Mouse (Mus musculus) liver, adult 2 months (tissue): ENCODE measurements at regions not wholly inside any gene's neighbourhood (a gene's known extent, or its start where the extent isn't known, plus 50 kb on each side); places are given as distances from the start of the nearest gene placed in this dataset.

ENCODE experiments used
- CTCF ChIP-seq: fragments of 200-500 bp; IDR thresholded peaks from 2 replicates; pipeline ENCODE4 v1.5.1; 2011; ENCODE audit warnings: low read depth, low read length, control low read depth
- POLR2A ChIP-seq: fragments of 200-500 bp; IDR thresholded peaks from 2 replicates; pipeline ENCODE4 v1.6.1; 2011; ENCODE audit warnings: low read length, control low read depth; ENCODE audit not compliant: insufficient read depth; ENCODE audit errors: extremely low read depth

DNA sequence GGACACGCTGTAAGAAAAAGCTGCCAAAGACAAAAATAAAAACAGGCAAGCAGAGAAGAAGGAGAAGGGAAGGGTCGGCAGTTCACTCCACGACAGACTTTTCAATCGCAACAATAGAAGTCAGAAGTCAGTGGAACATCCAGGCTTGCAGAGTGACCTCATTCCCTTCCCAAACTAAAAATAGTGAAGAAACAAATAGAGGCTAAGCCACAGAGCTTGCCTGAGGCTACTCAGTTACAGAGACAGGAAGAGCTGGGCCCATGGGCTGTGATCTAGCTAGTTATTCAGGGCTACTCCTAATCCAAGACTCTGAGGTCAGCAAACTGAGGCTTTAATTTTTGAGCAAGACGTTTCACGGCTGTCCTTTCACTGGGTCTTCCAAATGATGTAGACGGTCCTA is 165.9 kb upstream of the Irf2bp2 start:
- TF ChIP-seq POLR2A (no peak), CTCF (no peak)
